Comparison of ENCODE assay signal across 15 mouse cellular contexts in genomic region chr9:54802749-54803679, GRCm38 (mm10). TPM values are rescaled to one million over a fixed set of nuclear protein-coding genes. Genes with fewer than 3 reads are reported as not detected.
DNase-seq lines count a peak whose midpoint lies in the region; ATAC-seq and TF ChIP-seq lines count a peak whose summit lies in the region.
"Had no signal": no experiment of that assay in that cellular context is flagged by ENCODE, and none has a peak within 500 bp of the region (broad histone marks: within the 10 kb centered on the region; RNA-seq: fewer than 3 reads in every experiment).

No protein-coding gene starts in this region.

- H3K36me3 ChIP-seq in ES-Bruce4 (ENCODE audit: control insufficient read depth, insufficient read depth, low read length, poor library complexity, severe bottlenecking), result no peaks in the 10 kb centered on the region
- no peaks in the 10 kb centered on the region for H3K36me3 ChIP-seq in limb, embryonic 12.5 days
- no peaks in the 10 kb centered on the region for H3K36me3 ChIP-seq in heart, adult 2 months (ENCODE audit: control insufficient read depth, insufficient read depth, low read length)
- H3K36me3 ChIP-seq: liver, embryonic 15.5 days had no signal

- peak; percentile 82 for TF ChIP-seq EP300 in ES-Bruce4 (IDR thresholded peaks at IDR 0.05; ENCODE audit: insufficient read depth, low read depth, low read length)
- TF ChIP-seq EP300 in heart, adult 2 months (IDR thresholded peaks at IDR 0.05; ENCODE audit: insufficient read depth, low read depth, low read length), result no peak

- peak overlapping the region; percentile 57; the same call in 1 of the 2 replicates for H3K9ac ChIP-seq in ES-Bruce4 (ENCODE audit: low read depth, poor library complexity, severe bottlenecking)
- H3K9ac ChIP-seq in limb, embryonic 12.5 days (replicated peaks), result no peak overlapping the region
- no peak overlapping the region for H3K9ac ChIP-seq in heart, adult 2 months (ENCODE audit: low read depth, low read length)
- H3K9ac ChIP-seq: liver, embryonic 15.5 days had no signal

- H3K9me3 ChIP-seq in ES-Bruce4 (replicated peaks; ENCODE audit: control insufficient read depth, insufficient read depth, low read length, poor library complexity, severe bottlenecking), result no peaks in the 10 kb centered on the region
- H3K9me3 ChIP-seq in limb, embryonic 12.5 days, result no peaks in the 10 kb centered on the region
- H3K9me3 ChIP-seq: liver, embryonic 15.5 days had no signal

- intact Hi-C loops in gastrocnemius, adult 2 months (cut with DNase I), result no loop called here
- intact Hi-C loops in heart, adult 2 months (cut with DNase I), result no loop called here

- no peaks in the 10 kb centered on the region for H3K27me3 ChIP-seq in ES-Bruce4 (ENCODE audit: control insufficient read depth, insufficient read depth, low read length, poor library complexity, severe bottlenecking)
- no peaks in the 10 kb centered on the region for H3K27me3 ChIP-seq in limb, embryonic 12.5 days
- H3K27me3 ChIP-seq in heart, adult 2 months (ENCODE audit: control insufficient read depth, insufficient read depth, low read length), result no peaks in the 10 kb centered on the region
- H3K27me3 ChIP-seq: liver, embryonic 15.5 days had no signal

- ATAC-seq in limb, embryonic 12.5 days (ENCODE audit: insufficient number of reproducible peaks, insufficient read depth, low FRiP score, low TSS enrichment, low read depth), result peak; percentile 44
- ATAC-seq in cerebellum, adult (ENCODE audit: insufficient number of reproducible peaks, low FRiP score, low TSS enrichment), result no peak
- ATAC-seq: inflammation-experienced regulatory T-cells, adult 6 months had no signal

- H3K27ac ChIP-seq in gastrocnemius, adult 2 months, result no peak overlapping the region
- peak overlapping the region; percentile 82 for H3K27ac ChIP-seq in ES-Bruce4 (ENCODE audit: insufficient read depth, low read length)
- peak overlapping the region; percentile 87 for H3K27ac ChIP-seq in limb, embryonic 12.5 days
- no peak overlapping the region for H3K27ac ChIP-seq in heart, adult 2 months
- H3K27ac ChIP-seq: liver, embryonic 15.5 days had no signal

- peak; percentile 66 for TF ChIP-seq POLR2A in ES-Bruce4 (IDR thresholded peaks at IDR 0.05; ENCODE audit: insufficient read depth, low read length)
- TF ChIP-seq POLR2A in heart, adult 2 months (IDR thresholded peaks at IDR 0.05; ENCODE audit: insufficient read depth, low read depth, low read length), result no peak

- no peak for TF ChIP-seq CTCF in gastrocnemius, adult 2 months (IDR thresholded peaks at IDR 0.05)
- no peak for TF ChIP-seq CTCF in ES-Bruce4 (IDR thresholded peaks at IDR 0.05; ENCODE audit: low read depth, low read length)
- no peak for TF ChIP-seq CTCF in heart, adult 2 months (IDR thresholded peaks at IDR 0.05)

- 14% methylated on average over 6 of the region's 6 CpGs for WGBS in limb, embryonic 12.5 days
- 66% methylated on average over 6 of the region's 6 CpGs for WGBS in heart, adult 2 months

- no peaks in the 10 kb centered on the region for H3K79me2 ChIP-seq in heart, adult 2 months (replicated peaks; ENCODE audit: control insufficient read depth, insufficient read depth, low read length)

- no peak overlapping the region for H3K4me3 ChIP-seq in gastrocnemius, adult 2 months
- H3K4me3 ChIP-seq in ES-Bruce4 (ENCODE audit: low read depth, low read length), result peak overlapping the region; percentile 8; the same call in 1 of the 2 replicates
- no peak overlapping the region for H3K4me3 ChIP-seq in limb, embryonic 12.5 days (replicated peaks)
- H3K4me3 ChIP-seq in heart, adult 2 months, result no peak overlapping the region
- H3K4me3 ChIP-seq: liver, embryonic 15.5 days had no signal

- H3K4me1 ChIP-seq in ES-Bruce4 (ENCODE audit: control insufficient read depth, insufficient read depth, low read length), result peaks cover 15% of the 10 kb centered on the region
- H3K4me1 ChIP-seq in limb, embryonic 12.5 days (replicated peaks), result peaks cover 62% of the 10 kb centered on the region
- H3K4me1 ChIP-seq in heart, adult 2 months (ENCODE audit: control insufficient read depth, insufficient read depth, low read length), result peaks cover 2% of the 10 kb centered on the region; the same call in 1 of the 2 replicates
- H3K4me1 ChIP-seq: liver, embryonic 15.5 days had no signal

- DNase-seq in gastrocnemius, adult 2 months, result peak; percentile 26
- no peak for DNase-seq in gastrocnemius, postnatal 10 days
- DNase-seq in embryo, embryonic 9.5 days (ENCODE audit: extremely low spot score), result peak; percentile 65
- no peak for DNase-seq in thymus, postnatal 4 days
- DNase-seq in heart, adult 2 months, result no peak
- DNase-seq: B cell, adult 2 months; cerebellum, adult 9-11 months; kidney, postnatal 14 days; thymus, adult 2 months had no signal

- H3K4me2 ChIP-seq in limb, embryonic 12.5 days, result no peak overlapping the region
- H3K4me2 ChIP-seq: liver, embryonic 15.5 days had no signal

RNA-seq across cellular contexts. Expression of gene Crabp1, which starts 38.5 kb away (rescaled TPM):
- total RNA-seq in gastrocnemius, adult 2 months (2021), result 1 to 10 TPM in 1 of 2 experiments, not detected in 1; 2.2 TPM
- total RNA-seq in gastrocnemius, postnatal 10 days (2021), result 1 to 10 TPM; 2.6 to 4.3 TPM
- 13.5 and 21.8 TPM in 2 replicates for polyA plus RNA-seq in ES-Bruce4 (2011; ENCODE audit: insufficient read depth, insufficient read length, low read depth, missing spikeins)
- 302 and 358 TPM in 2 replicates for polyA plus RNA-seq in limb, embryonic 12.5 days (2016; fragmentation: Nextera tagmentation; extraction: Ambion mirVana)
- total RNA-seq in heart, adult 2 months (2021), result not detected
- 0.23 TPM in 1 of 2 replicates, not detected in the other for polyA plus RNA-seq in heart, adult 2 months (2012; rRNA removed)
- total RNA-seq: heart, postnatal 10 days had no signal
- polyA plus RNA-seq: inflammation-experienced regulatory T-cells, adult 6 months had no signal

Comparison
In these comparisons a context has a peak if more than half of its experiments do, and no peak if none do; other contexts are left out.
1. DNase-seq: peak in gastrocnemius, adult 2 months (single experiment) and embryo, embryonic 9.5 days (single experiment); none in gastrocnemius, postnatal 10 days (single experiment), thymus, postnatal 4 days (single experiment) and heart, adult 2 months (0 of 2).
2. H3K27ac ChIP-seq: peak in ES-Bruce4 (single experiment) and limb, embryonic 12.5 days (single experiment); none in gastrocnemius, adult 2 months (single experiment) and heart, adult 2 months (single experiment).